Comparison of ENCODE assay signal across 9 mouse cellular contexts in genomic region chr7:116031718-116032595, GRCm38 (mm10). TPM values are rescaled to one million over a fixed set of nuclear protein-coding genes. Genes with fewer than 3 reads are reported as not detected.
DNase-seq lines count a peak whose midpoint lies in the region; ATAC-seq and TF ChIP-seq lines count a peak whose summit lies in the region.
"Had no signal": no experiment of that assay in that cellular context is flagged by ENCODE, and none has a peak within 500 bp of the region (broad histone marks: within the 10 kb centered on the region; RNA-seq: fewer than 3 reads in every experiment).

No protein-coding gene starts in this region.

- DNase-seq in cerebellum, adult 18-20 months: peak; percentile 28 to 42
- no peak for DNase-seq in cerebellum, adult 9-11 months
- peak; percentile 35 to 41 for DNase-seq in cerebellum, postnatal 36 days
- peak; percentile 60 to 71 for DNase-seq in gastrocnemius, adult 8-10 months (ENCODE audit: low spot score in 2 of 2)
- peak; percentile 67 for DNase-seq in liver

- peak overlapping the region; percentile 98 for H3K4me2 ChIP-seq in hindbrain, embryonic 15.5 days
- H3K4me2 ChIP-seq in midbrain, embryonic 16.5 days (ENCODE audit: low read length): peak overlapping the region; percentile 96

- under 1% methylated on average over 65 of the region's 65 CpGs for WGBS in hindbrain, embryonic 15.5 days
- whole genome bisulfite sequencing in midbrain, embryonic 16.5 days: under 1% methylated on average over 65 of the region's 65 CpGs

- H3K9ac ChIP-seq in hindbrain, embryonic 15.5 days: peak overlapping the region; percentile 47
- H3K9ac ChIP-seq in midbrain, embryonic 16.5 days (ENCODE audit: low read depth, low read length): peak overlapping the region; percentile 69

- TF ChIP-seq CTCF in testis, adult 2 months (IDR thresholded peaks at IDR 0.05; ENCODE audit: control insufficient read depth, insufficient read depth, insufficient replicate concordance, low read depth, low read length): no peak

- ATAC-seq in hindbrain, embryonic 15.5 days (ENCODE audit: low FRiP score, low read depth): no peak
- 0 out of 2 replicates have a peak, but pooled peaks have one; percentile 34 for ATAC-seq in midbrain, embryonic 16.5 days

- H3K27ac ChIP-seq in hindbrain, embryonic 15.5 days (replicated peaks): peak overlapping the region; percentile 77
- peak overlapping the region; percentile 75 for H3K27ac ChIP-seq in midbrain, embryonic 16.5 days (ENCODE audit: low read length)
- no peak overlapping the region for H3K27ac ChIP-seq in testis, adult 2 months (ENCODE audit: control insufficient read depth, insufficient read depth, low read depth, low read length)
- H3K27ac ChIP-seq: macrophage had no signal

- no peaks in the 10 kb centered on the region for H3K36me3 ChIP-seq in hindbrain, embryonic 15.5 days
- H3K36me3 ChIP-seq in midbrain, embryonic 16.5 days (ENCODE audit: control insufficient read depth, insufficient read depth, low read length): no peaks in the 10 kb centered on the region
- H3K36me3 ChIP-seq in testis, adult 2 months (ENCODE audit: control insufficient read depth, insufficient read depth, low read length): no peaks in the 10 kb centered on the region

- peak overlapping the region; percentile 51 for H3K4me3 ChIP-seq in hindbrain, embryonic 15.5 days
- H3K4me3 ChIP-seq in midbrain, embryonic 16.5 days (ENCODE audit: low read depth, low read length): peak overlapping the region; percentile 53
- peak overlapping the region; percentile 66 for H3K4me3 ChIP-seq in testis, adult 2 months (ENCODE audit: control insufficient read depth, low read depth, low read length)

- H3K27me3 ChIP-seq in hindbrain, embryonic 15.5 days: peaks cover 53% of the 10 kb centered on the region
- peaks cover 20% of the 10 kb centered on the region for H3K27me3 ChIP-seq in midbrain, embryonic 16.5 days (ENCODE audit: control insufficient read depth, insufficient read depth, low read depth, low read length)
- peaks cover 5% of the 10 kb centered on the region for H3K27me3 ChIP-seq in testis, adult 2 months (ENCODE audit: control insufficient read depth, insufficient read depth, low read length)

- no peaks in the 10 kb centered on the region for H3K9me3 ChIP-seq in hindbrain, embryonic 15.5 days
- H3K9me3 ChIP-seq in midbrain, embryonic 16.5 days (replicated peaks; ENCODE audit: control insufficient read depth, low read length, poor library complexity, severe bottlenecking): no peaks in the 10 kb centered on the region

- no peak for TF ChIP-seq POLR2A in testis, adult 2 months (IDR thresholded peaks at IDR 0.05; ENCODE audit: control insufficient read depth, low read depth, low read length)

- peaks cover 39% of the 10 kb centered on the region for H3K4me1 ChIP-seq in hindbrain, embryonic 15.5 days (replicated peaks)
- H3K4me1 ChIP-seq in midbrain, embryonic 16.5 days (ENCODE audit: control insufficient read depth, insufficient read depth, low read length): peaks cover 29% of the 10 kb centered on the region
- peaks cover 32% of the 10 kb centered on the region for H3K4me1 ChIP-seq in testis, adult 2 months (ENCODE audit: control insufficient read depth, insufficient read depth, low read length)

RNA-seq across cellular contexts. Expression of gene Sox6, which starts 6.6 kb away (rescaled TPM):
- 100 to 1,000 TPM; 156 to 192 (median 179) TPM for total RNA-seq in gastrocnemius, adult 8-10 months (2022)
- 31.7 and 34.4 TPM in 2 replicates for polyA plus RNA-seq in hindbrain, embryonic 15.5 days (2015; fragmentation: Nextera tagmentation; extraction: Ambion mirVana)
- polyA plus RNA-seq in midbrain, embryonic 16.5 days (2015; fragmentation: Nextera tagmentation; extraction: Ambion mirVana): 47.2 and 50.9 TPM in 2 replicates
- 114 and 137 TPM in 2 replicates for polyA plus RNA-seq in testis, adult 2 months (2012; rRNA removed)
- polyA plus RNA-seq: macrophage had no signal

RNA-seq across cellular contexts. Expression of gene 1110004F10Rik, which starts 7.2 kb away (rescaled TPM):
- 10 to 100 TPM; 36.4 to 49.9 (median 40.9) TPM for total RNA-seq in gastrocnemius, adult 8-10 months (2022)
- 291 and 297 TPM in 2 replicates for polyA plus RNA-seq in hindbrain, embryonic 15.5 days (2015; fragmentation: Nextera tagmentation; extraction: Ambion mirVana)
- polyA plus RNA-seq in midbrain, embryonic 16.5 days (2015; fragmentation: Nextera tagmentation; extraction: Ambion mirVana): 343 and 363 TPM in 2 replicates
- 41.1 and 47.4 TPM in 2 replicates for polyA plus RNA-seq in testis, adult 2 months (2012; rRNA removed)

RNA-seq across cellular contexts. Expression of gene Gm4353, which starts 52.5 kb away (rescaled TPM):
- total RNA-seq in gastrocnemius, adult 8-10 months (2022): 1 to 10 TPM; 1.4 to 1.8 (median 1.5) TPM
- polyA plus RNA-seq in hindbrain, embryonic 15.5 days (2015; fragmentation: Nextera tagmentation; extraction: Ambion mirVana): 1.0 and 1.2 TPM in 2 replicates
- polyA plus RNA-seq in midbrain, embryonic 16.5 days (2015; fragmentation: Nextera tagmentation; extraction: Ambion mirVana): 0.93 and 1.0 TPM in 2 replicates
- polyA plus RNA-seq in testis, adult 2 months (2012; rRNA removed): 1.6 and 1.7 TPM in 2 replicates
